Mouse (Mus musculus) kidney, postnatal 4 days (tissue): ENCODE measurements around the gene Nek5.
A peak's percentile ranks its signal among the peaks of the same experiment; 100 is the strongest.

ENCODE experiments used
- DNase-seq, 2 experiments: peaks; one replicate each; pipeline ENCODE4 v3.0.0; 2021; ENCODE audit warnings: mixed read lengths in 2 of 2

Nek5 gene

DNA sequence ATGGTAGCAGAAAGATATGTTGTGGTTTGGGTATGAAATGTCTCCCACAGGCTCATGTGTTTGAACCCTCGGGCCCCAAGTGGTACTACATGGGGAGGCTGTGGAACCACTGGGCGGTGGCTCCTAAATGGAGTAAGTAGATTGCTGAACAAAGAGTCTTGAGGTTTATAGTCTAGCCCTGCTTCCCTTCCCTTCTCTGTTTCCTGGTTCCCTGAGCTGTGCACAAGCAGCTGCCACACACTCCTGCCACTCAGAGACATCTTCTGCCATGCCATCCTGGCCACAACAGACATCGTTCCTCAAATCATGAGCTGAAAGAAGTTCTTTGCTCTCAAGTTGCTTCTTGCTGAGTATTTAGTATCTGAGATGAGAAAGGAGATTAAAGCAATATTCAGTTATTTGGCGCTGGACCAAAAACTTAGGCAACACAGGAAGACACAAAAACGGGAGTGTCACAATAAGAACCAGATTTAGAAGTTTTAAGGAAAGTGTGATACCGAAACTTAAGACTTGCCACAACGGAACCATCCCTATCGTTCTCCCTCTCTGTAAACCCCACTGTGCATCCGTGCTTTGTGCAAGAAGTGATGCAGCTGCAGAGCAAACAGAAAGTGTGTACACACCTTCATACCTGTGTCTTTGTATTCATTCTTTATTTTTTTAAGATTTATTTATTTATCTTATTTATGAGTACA lies 45.4 kb downstream of the Nek5 start:
- DNase-seq: no peak

DNA sequence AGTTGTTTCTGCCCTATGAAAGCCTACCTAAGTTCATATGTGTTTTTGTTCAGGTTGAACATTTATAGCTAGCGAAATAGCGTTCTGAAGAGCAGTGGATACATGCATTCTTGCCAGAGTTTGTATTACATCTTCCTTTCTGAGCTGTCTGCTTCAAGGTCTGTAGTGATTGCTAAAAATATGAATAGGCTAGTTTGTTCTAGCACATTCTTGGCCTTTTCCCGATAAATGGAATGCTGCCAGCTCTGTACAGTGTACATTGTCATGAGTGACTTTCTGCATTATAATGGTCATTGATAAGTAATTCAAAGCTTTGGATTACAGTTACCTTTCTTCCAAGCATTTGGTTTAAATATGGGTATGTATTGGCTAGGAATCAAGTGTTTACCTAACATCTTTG lies 63.7 kb downstream of the Nek5 start:
- DNase-seq: no peak

DNA sequence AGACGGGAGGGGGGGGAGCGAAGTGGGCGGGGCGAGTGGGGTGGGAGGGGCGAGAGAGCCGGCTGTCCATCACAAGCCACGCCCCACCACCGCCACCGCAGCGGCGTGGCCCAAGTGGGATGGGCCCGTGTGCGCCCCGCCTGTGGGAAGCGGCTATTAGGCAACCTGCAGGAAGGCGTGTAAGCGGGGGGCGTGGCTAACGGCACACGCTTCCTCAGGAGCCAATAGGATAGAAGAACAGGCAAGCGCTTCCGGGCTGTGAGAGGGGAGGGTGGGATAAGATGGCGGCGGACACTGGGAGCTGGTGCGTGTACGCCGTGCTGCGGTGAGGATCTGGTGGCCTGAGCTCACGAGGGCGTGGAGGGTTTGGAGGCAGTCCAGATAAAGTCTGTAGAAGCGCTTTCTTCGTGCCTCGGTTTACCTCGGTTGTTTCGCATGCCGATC lies 64.4 kb downstream of the Nek5 start, which contains the start of gene Alg11:
Gene Alg11, plus strand, starts transcription at position 276 of the 444 bp plus-strand sequence.
- DNase-seq: peak; percentile 98 to 99

DNA sequence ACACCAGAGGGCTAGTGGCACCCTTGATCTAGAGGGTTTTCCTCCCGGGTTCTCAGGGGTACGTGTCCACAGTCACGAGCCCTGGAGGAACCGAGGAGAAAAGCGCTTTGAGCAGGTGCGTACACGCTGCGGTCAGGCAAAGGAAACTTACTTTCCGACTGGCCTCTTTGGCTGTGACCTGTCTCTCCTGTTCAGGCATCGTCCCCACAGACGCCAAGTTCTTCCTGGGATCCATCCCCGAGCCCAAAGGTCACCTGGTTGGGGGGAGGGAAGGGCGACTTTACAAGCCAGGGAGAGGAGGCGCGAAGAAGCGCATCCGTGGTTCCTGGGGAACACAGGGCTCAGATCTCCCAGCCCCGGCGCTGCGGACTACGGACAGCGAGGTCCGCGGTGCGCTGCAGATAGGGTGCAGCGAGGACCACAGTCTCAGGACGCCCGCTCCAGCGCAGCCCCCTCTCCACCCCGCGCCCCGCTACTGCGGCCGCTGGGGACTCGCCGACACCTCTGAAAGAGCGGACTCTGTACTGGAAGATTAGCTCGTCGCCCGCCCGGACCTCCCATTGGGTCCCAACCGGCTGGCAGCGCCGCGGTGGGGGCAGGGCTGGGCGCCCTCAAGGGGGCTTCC lies 64.9 kb downstream of the Nek5 start, which contains the start of gene Atp7b:
Gene Atp7b, minus strand, starts transcription at position 485 of the 625 bp plus-strand sequence.
- no peak for DNase-seq

DNA sequence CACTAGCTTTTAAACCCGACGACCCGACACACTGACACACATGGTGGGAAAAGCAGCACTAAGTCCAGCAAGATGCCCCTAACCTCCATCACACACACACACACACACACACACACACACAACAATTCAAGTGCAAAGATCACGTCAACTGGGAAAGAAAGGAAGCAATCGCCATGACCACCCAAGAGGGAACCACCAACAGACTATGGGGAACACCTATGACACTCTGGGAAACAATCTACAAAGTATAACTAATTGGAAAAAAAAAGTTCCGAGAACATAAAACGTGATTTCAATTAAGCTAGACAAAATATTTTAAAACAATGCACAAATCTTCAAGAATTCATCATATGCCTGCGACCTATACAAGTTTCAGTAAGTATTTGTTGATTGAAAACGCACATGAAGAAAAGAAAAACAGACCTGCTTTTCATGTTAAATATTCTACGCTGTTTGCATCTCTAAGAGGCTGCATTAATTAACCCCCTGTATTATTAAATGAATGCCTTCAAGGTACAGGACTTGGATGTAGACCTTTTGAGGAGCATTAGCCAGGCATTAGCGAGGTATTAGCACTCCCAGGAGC lies 65.6 kb downstream of the Nek5 start:
- DNase-seq: no peak

DNA sequence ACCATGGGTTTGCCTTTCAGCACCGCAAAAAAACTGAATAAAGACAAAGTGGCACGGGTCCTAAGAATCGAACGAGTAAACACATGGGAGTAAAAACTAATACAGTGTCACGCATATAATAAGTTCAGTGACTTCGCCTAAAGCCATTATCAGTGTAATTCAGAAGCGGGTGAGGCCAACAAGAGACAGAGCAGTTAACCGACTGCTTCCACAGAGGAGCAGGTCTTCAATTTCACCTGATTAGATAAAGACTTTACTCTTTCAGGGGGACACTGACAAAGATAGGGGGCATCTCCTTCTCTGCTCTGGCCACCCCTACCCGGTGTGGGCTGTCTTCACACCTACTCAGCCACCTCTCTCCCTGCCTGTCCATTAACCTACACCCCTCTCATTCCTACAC lies 66.5 kb downstream of the Nek5 start:
- no peak for DNase-seq

DNA sequence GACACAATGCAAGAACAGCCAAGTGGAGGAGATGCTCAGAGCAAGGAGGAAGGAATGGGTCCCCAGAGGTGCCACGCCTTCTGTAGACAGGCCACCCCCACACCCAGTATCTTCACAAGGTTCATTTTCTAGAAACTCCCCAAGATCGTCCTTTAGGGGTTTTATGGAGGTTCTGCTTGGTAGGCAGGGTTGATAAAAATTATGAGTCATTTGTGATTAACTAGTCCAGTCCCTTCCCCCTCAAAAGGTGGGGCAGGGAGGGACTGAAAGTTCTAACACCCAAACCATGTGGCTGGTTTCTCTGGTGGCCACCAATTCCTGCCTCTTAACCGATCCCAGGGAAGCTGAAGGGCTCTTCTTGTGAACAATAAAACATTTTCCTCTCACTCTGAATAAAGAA lies 68.0 kb downstream of the Nek5 start:
- no peak for DNase-seq

DNA sequence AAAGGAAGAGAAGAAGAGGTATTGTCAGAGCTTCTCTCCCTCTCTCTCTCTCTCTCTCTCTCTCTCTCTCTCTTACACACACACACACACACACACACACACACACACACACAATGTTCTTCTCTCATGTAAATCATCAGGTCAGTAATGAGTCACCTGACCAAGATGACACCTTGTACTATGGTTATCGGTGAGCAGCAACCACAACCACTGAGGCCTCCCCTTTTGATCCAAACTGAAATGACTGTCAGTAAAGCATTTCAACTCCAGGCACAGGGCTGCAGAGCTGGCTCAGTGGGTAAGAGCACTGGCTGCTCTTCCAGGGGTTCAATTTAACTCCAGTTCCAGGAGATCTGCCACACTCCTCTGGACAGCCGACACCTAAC lies 69.4 kb downstream of the Nek5 start:
- DNase-seq: no peak

DNA sequence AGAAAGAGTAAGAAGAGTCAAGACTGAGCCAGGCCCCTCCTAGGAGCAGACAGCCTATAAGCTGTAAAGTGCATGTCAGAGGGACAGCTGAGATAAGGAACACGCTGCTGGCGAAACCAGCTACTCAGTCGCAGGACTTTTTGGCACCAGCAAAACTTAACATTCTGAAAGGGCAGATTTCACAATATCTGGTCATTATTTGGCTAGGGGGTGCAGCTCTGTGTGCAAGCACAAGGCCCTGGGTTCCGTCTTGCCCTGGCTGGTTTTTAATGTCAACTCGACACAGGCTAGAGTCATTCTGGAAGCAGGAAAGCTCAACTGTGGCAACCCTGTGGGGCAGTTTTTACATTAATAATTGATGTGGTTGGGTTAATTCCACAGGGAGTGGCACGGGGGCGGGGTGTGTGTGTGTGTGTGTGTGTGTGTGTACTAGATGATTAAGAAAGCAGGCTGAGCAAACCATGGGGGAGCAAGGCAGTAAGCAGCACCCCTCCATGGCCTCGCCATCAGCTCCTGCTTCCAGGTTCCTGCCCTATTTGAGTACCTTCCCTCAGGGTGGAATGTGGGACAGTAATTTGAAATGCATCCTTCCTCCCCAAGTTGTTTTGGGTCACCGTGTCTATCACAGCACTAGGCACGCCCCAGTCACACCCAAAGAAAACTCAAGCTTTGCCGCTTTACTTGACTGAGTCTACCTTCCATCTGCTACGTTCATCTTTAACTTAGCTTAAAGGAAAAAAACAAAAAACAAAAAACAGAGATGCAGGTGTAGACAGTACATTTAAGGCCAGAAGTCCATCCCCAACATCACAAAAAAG lies 70.0 kb downstream of the Nek5 start:
- no peak for DNase-seq

DNA sequence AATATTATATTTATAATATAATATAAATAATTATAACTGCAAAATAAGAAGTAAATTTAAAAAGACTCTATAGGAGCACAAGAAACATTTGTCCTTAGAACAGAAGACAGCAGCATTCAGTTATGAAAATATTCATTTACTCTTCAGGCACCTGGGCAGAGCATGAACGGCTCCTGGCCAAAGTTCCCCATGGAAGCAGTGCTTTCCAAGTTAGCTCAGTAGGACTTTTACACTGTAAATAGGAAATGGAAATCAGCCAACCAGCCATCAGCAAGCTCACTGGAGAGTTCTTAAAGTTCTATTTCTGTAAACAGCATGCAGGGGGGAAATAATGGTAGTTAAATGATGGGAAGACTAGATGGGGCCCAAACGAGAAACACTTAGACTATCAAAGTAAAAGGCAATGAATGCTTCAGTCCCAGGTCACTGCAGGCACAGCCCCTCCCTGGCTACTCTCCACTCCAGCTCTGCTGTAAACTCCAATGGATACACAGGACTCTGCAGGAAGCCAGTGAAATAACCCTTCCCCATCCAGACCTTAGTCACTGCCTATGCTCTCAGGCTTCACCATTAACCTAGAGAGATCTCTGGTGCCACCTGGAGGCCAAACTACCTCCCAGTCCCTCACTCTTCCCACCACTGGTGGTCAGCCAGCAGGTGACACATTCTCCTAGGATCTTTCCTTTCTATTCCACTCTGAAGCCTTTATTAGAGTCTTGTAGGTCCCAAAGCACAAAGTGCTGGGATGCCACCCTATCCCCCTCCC lies 77.0 kb downstream of the Nek5 start:
- DNase-seq: peak; percentile 77 to 78

DNA sequence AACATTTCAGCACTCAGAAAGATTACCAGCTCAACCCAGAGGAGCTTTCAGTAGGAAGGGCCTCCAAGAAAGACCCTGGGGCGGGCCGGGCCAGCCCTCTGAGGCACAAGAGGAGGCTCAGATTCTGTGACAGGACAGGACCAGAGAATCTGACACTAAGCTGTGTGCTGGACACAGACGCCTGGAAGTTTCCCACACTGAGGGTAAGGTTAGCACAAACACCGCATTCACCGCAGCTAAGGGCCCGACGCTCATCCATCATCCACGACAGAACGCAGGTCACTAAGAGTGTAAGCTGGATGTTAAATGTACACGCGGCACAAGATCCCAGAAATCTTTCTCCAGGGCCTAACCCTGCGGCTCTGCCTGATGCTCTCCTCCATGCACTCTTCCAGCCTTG lies 81.1 kb downstream of the Nek5 start:
- DNase-seq: no peak

DNA sequence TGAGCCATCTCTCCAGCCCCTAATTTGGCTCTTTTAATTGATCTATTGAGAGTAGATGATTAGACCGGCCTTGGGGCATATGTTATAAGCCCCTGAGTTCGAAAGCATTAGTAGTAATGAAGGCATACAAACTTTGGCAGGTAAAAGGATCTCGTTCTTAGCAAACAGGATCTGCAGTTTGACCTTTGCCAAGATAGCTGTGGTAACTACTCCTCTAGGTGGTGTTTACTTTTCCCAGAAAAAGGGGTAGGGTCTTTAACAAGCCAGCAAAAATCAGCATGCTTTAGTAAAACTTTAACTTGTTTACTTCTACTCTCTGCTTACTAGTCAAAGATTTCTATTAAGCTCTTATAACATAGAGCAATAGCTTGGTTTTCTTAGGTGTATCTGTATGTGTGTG lies 82.3 kb downstream of the Nek5 start:
- no peak for DNase-seq

DNA sequence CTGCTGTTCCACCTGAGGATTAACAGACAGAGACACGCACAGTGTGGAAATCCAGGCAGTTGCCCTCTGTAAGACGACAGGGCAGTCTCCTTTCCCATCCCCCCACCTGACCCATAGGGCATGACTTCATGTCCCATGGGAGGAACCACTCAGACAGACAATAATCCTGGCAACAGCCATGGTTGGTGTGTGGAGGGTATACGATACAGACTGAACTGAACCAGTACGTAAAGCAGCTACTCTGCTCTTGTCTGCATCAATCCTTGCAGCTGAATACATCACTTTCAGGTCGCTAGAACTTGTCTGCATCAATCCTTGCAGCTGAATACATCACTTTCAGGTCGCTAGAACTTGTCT lies 84.7 kb downstream of the Nek5 start:
- no peak for DNase-seq

DNA sequence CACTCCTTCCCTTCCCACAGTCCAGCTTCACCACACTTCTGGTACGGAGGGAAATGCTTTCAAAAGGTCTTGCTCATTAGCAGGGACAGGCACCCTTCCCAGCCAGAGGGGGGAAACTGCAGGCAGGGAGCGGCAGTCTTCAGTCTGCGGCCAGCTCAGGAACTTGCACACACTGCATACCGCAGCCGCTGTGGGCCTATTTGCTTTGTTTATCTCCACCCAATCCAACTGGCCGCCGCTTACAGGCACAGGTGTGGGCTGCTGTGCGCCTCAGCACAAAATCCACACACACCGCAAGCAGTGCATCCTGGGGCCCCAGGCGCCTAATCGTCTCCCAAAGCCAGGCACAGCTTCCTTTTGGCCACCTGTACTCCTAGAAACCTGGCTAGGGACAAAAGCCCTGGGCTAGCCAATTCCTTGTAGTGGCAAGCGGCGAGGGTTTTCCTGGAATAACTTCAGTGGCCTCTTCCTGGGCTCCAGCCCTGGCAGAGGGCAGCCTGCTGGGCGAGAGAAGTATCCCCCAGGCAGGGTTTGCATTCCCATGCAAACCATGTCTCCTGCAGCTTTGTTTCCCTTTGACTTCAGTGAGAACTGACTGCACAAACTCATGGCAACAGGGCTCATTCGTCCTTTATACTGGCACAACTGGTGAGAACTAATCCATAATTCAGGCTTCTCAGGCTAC lies 85.2 kb downstream of the Nek5 start:
- no peak for DNase-seq

DNA sequence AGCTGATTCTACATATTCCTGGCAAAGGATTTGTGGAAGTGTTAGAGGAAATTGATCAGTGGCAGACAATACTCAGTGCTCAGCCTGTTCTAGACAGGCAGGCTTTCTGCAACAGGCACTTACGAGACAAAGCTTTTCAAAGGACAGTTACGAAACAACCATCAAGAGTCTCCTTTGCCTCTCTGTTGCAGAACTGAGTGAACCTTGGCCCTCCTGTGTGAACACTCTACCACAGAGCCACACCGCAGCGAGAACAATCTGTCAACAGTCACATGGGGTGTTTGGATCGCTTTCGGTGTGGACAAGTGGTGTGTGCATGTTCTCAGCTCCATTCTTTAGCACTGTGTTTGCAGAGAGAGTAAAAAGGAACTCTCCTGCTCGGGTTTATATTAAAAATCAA lies 87.8 kb downstream of the Nek5 start:
- DNase-seq: no peak

DNA sequence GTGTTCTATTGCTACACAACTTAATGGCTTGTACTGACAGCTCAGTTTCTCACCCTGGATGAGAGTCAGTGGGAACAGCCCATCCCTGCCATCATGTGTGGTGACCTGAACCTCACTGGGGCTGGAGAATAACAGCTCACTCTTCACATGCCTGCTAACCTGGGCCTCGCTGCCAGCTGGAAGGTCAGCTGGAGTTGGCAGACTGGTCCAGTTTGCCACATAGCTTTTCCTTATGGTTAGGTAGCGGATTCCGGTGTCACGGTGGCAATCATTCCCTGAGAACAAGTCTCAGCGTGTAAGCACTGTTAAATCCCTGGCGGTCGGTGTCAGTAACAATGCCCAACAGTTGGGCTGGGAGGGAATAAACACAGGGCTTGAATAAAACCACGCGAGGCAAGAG lies 88.7 kb downstream of the Nek5 start:
- DNase-seq: no peak

DNA sequence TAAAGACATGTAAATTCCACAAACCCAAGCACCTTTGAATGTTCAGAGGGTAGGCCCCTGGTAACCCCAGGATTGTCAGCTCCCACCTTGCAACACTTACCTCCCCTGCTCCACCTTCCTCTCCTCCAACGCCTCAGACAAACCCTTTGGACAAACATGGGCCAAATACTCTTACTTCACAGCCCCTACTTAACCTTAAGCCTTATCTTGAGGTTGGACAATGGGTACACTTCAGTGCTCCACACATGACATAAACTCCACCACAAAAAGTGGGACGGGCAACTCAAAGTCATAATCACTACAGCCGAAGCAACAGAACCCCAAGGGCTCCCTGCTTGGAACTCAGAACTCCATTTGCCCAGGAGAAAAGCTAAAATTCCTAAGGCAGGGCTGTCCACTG lies 93.9 kb downstream of the Nek5 start:
- no peak for DNase-seq

DNA sequence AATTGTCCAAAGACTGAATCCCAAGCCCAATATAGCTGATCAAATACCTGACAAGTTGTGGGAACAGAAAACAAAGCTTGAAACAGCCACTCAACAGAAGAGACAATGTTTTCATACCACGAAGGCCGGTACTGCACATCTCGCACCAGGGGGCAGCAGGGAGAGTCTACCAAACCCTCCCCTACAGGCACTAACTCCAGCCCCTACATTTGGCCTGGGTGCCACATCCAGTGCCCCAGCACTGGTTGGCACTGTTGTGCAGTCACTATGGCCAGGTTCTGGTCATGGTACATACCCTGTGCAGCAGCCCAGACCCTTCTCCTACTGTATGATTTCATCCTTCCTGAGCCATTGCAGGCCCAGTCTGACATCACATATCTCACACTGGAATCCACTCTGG lies 95.9 kb downstream of the Nek5 start:
- DNase-seq: peak in 1 of 2 experiments; percentile 6

DNA sequence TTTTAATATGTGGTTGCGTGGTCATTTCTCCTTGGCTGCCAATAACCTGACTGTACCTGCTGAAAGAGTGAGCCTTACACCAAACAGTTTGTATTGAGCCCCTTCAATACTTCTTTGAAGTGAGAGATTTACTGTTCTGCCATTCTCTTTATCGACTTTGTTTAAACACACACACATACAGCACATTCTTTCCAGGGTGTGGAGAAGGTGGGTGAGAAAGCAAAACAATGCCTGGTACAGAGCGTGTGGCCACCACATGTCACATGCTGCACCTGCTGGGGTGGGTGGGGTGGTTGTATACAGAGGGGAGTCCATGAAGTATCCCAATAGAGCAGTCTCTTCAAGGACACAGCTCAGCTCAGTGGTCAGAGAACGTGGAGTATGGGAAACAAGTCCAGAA lies 99.6 kb downstream of the Nek5 start:
- DNase-seq: no peak
